Mouse (Mus musculus): Measurements from ENCODE around the gene Crim1. TPM values are rescaled to one million over a fixed set of nuclear protein-coding genes. Genes with fewer than 3 reads are reported as not detected.

Crim1 gene
- total RNA-seq, 2 experiments from 2014 or later: 5.0 to 6.6 TPM

- ATAC-seq (replicated peaks; ENCODE audit: low FRiP score, low TSS enrichment, poor library complexity, severe bottlenecking): 0 out of 2 replicates have a peak, but pooled peaks have one; percentile 22
Measured at GRCm38 (mm10) chr17:78207246-78207645, 7.2 kb downstream of the Crim1 start.

DNA sequence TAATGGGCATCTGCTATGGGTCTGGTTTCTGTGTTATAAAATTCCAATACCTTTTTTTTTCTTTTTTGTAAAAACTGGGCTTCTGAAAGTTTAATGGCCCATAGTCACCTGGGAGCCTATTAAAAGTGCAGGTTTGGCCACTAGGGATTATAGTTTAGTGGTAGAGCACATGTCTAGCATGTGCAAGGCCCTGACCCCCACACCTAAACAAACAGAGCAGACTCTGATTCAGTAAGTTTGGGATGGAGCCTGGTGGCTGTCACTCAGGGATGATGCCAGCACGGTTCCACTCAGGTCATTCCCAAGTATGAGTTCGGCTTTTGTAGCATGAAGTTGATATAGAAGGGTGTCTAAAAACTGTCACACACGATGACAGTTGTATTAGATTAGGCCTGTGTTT, 8.8 kb downstream of the Crim1 start:
- ATAC-seq (replicated peaks; ENCODE audit: low FRiP score, low TSS enrichment, poor library complexity, severe bottlenecking): no peak

DNA sequence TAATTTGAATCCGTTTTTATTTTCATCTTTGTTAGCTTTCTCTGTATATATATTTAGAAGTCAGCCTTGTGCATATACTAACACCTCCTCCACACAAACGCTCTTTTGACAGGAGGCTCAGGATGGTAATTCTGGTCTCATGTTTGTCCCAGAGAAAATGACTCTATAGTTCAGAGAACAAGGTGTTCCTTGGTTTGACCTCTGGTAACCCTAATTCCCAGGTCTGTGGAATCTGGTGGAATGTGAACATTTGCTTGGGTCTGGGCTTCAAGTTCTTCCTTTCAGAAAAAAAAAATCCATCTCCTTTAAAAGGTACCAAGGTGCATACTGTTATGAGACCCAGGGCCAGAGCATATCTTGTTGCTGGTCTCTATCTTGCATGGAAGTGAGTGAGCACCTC, 9.6 kb downstream of the Crim1 start:
- ATAC-seq (replicated peaks; ENCODE audit: low FRiP score, low TSS enrichment, poor library complexity, severe bottlenecking): no peak

DNA sequence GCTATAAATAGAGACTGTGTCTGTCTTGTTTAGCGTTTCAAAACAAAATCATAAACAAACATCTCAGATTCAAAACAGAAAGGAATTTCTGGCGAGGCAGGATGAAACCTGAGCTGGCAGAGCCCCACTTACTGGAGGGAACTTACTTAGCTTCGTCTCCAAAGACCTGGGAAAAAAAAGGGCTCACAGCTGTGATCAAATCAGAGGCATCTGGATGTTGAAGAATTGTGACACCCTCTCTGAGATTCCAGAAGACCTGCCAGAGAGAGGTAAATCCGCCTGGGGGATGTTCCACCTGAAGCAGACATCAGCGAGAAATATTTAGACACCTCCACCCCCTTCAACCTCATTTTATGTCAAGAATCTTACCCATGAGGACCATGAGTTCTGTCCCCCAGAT, 11.8 kb downstream of the Crim1 start:
- no peak for ATAC-seq (replicated peaks; ENCODE audit: low FRiP score, low TSS enrichment, poor library complexity, severe bottlenecking)

DNA sequence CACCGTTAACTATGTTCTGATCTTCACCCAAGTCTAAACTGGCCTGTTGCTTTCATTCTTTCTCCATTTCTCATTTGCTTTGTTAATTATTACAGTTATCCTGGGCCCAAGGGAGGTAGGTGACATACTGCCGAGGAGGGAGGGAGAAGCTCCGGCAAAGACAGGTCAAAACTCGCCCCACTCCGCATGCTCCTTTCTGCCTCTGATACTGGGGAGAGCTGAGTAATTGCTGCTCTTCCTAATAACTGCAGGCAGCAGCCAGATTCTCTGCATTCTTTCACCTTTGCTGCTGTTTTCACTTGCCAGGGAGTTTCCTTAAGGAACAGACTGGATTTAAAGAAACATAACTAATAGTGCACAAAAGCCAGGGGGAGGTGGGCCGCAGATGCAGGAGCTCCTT, 13.1 kb downstream of the Crim1 start:
- no peak for ATAC-seq (replicated peaks; ENCODE audit: low FRiP score, low TSS enrichment, poor library complexity, severe bottlenecking)

DNA sequence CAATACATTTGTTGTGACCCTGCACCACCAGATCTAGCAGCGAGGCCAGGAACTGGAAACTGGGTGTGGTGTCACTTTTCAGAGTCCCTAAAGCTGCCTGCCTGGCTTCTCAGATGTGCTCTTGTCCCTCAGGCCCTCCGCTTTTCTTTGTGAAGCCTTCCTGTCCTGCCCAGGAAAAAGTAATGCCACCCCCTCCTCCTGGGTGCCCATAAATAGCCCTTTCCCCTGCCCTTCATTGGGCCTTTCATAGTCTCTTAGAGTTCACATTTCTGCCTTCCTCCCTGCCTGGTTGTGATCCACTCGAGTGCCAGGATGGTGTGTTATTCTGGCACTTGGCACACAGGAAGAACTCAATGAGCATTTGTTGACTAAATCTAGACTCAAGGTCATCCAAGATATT, 16.5 kb downstream of the Crim1 start:
- no peak for ATAC-seq (replicated peaks; ENCODE audit: low FRiP score, low TSS enrichment, poor library complexity, severe bottlenecking)

DNA sequence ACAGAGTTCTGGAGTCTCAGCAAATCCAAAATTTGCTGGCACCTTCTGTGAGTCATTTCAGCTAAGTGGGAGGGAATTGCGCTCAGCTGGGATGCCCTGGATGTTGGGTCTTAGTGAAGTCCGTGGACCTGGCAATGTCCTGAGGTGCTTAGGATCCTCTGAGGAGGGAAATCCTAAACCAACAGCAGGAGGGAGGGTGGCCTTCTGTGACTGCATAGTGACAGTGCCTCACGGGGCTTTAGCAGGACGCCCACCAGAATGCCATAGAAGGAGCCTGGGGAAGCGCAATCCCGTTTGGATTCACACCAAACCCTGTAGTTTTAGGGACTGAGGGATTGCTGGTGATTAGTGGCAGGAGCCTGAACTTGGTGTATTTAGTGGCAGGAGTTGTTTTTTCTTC, 17.4 kb downstream of the Crim1 start:
- ATAC-seq (replicated peaks; ENCODE audit: low FRiP score, low TSS enrichment, poor library complexity, severe bottlenecking): no peak

DNA sequence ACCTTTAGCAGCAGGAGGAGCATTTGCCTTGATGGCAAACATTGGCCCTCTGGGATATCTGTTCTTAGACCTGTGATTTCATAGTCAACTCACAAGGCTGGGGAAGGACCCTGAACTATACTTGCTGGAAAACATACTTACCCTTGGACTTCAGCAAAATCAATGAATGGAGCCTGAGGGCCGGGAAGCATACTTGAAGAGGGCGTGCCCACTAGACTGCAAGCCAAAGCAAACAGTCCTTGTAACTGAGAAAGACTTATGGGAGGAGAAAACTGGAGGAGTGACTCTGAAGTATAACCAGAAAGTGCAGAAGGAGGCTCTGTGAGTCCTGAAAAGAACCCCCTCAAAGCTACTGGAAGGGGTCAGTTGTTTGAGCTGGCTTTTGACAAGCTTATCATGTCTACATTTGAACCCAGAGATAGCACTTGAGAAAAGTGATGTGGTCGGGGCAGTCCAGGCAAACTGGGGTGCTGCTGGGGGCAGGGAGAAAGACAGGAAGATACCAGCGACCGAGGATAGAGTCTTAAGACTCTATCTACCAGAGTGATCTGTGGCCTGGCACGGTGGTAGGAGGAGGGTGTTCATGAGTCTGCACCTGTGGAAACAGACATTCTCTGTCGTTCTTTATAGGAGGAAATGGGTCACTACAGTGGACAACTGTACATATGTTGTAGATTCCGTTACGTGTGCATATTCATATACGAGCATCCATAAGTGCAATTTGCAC, 18.6 kb downstream of the Crim1 start:
- peak; percentile 76 for ATAC-seq (replicated peaks; ENCODE audit: low FRiP score, low TSS enrichment, poor library complexity, severe bottlenecking)

GRCm38 (mm10) chr17:78221007-78221642, 21.1 kb downstream of the Crim1 start:
- ATAC-seq (replicated peaks; ENCODE audit: low FRiP score, low TSS enrichment, poor library complexity, severe bottlenecking): no peak

- no peak for ATAC-seq (replicated peaks; ENCODE audit: low FRiP score, low TSS enrichment, poor library complexity, severe bottlenecking)
Measured at GRCm38 (mm10) chr17:78221860-78222259, 21.8 kb downstream of the Crim1 start.

- no peak for ATAC-seq (replicated peaks; ENCODE audit: low FRiP score, low TSS enrichment, poor library complexity, severe bottlenecking)
Measured at GRCm38 (mm10) chr17:78223988-78224387, 23.9 kb downstream of the Crim1 start.

DNA sequence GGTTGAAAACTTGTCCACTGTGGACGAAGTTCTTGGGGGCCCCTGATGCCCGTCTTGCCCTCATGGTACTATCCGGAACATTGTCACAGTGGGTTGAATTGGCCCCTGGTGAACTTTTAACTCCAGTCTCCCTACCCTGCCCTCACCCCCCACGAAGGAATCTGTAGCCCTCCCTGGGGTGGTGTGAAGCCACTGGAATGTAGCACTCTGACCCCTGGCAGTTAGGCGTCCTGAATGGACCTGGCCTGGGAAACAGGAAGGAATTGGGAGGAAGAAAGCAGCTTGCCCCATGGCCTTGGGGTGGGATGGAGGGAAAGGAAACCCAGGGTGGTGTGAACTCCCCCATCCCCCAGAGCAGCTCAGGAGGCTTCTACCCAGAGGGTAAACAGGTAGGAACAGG, 25.5 kb downstream of the Crim1 start:
- ATAC-seq (replicated peaks; ENCODE audit: low FRiP score, low TSS enrichment, poor library complexity, severe bottlenecking): no peak

GRCm38 (mm10) chr17:78227211-78227610, 27.2 kb downstream of the Crim1 start:
- no peak for ATAC-seq (replicated peaks; ENCODE audit: low FRiP score, low TSS enrichment, poor library complexity, severe bottlenecking)

DNA sequence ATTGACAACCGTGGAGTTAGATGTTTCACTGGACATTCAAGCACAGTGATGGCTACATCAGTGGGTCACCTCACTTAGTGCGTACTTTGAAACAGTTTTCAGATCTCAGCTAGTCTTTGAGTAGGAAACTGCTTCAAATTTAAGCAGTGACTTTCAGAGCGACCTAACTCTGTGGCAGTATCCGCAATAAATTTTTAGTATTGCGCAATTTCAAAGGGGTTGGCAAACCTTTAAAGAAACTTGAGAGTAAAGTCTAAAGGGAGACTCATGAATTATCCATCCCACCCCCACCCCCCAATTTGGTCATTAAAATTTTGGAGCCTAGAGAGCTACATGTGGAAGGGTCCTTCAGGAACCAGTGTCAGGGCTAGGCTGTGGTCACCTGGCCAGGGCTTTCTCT, 31.5 kb downstream of the Crim1 start:
- no peak for ATAC-seq (replicated peaks; ENCODE audit: low FRiP score, low TSS enrichment, poor library complexity, severe bottlenecking)

DNA sequence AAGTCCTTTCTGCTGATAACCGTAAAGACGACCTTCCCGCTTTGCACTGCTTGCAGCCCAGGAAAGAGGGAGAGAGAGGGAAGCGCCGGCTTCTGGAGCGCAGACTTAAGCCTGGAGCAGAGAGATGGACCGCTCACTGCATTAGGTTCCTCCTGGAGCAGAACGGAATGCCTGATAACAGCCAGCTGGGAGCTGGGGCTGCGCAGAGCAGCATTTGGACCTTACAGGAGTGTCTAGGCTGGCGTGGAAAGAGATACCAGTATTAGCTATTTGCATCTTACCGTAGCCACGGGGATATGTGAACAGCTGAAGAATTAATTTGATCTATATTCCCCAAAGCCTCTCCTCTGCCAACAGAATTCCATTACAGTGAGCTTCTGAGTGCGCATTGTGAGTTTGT, 32.7 kb downstream of the Crim1 start:
- ATAC-seq (replicated peaks; ENCODE audit: low FRiP score, low TSS enrichment, poor library complexity, severe bottlenecking): no peak

- no peak for ATAC-seq (replicated peaks; ENCODE audit: low FRiP score, low TSS enrichment, poor library complexity, severe bottlenecking)
Measured at GRCm38 (mm10) chr17:78233873-78234272, 33.8 kb downstream of the Crim1 start.

GRCm38 (mm10) chr17:78236126-78236525, 36.1 kb downstream of the Crim1 start:
- ATAC-seq (replicated peaks; ENCODE audit: low FRiP score, low TSS enrichment, poor library complexity, severe bottlenecking): no peak

DNA sequence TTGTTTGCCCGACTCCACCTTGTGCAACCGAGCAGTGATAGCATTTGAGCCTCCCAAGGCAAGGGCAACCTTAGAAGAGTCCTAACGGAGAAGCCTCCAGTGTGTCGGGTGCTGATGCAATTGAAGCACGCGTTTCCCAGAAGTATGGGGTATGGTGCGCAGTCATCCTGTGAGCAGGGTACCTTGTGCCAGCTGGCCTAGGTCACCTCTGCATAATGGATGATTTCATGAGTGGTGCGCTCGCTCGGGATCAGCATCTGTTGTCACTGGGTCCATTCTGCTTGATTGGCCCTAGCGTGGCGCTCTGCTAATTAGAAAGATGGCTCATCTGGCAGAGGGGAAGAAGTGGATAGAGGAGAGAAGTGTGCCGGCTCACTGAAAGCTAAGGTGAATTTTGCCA, 37.9 kb downstream of the Crim1 start:
- ATAC-seq (replicated peaks; ENCODE audit: low FRiP score, low TSS enrichment, poor library complexity, severe bottlenecking): no peak

DNA sequence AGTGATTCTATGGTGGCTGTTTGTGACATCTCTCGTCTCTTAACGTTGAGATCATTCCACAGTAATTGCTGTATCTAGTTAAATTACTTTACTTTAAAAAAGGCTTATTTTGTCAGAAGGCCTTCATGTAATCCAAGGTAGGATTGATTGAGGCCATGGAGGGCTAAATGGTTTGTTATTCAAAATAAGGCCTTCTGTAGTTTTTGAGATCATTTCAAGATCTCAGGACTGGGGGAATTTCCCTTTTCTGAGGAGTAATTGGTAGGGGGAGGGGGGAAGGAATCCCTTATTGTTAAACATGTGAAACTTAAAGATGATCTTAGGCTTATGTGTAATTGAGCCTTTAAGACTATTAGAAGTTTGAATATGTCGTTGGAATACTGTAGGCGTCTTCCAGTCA, 40.1 kb downstream of the Crim1 start:
- no peak for ATAC-seq (replicated peaks; ENCODE audit: low FRiP score, low TSS enrichment, poor library complexity, severe bottlenecking)

DNA sequence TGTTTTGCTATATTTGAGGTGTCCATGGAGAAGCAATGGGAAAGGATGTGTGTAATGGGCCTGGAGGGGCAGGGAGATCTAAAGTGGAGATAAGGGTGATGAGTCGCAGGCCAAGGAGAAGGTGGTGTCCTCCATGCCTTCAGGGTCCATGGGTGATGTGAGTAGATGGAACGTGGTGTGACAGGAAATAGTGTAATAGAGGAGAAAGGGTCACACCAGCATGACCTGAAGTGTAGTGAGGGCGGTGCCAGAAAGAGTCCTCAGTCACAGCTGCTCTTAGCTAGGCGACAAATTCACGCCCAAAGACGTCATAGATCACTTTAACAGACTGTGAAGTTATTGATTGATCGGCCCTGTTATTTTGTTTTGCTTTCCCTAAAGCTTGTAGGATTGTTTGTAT, 41.2 kb downstream of the Crim1 start:
- no peak for ATAC-seq (replicated peaks; ENCODE audit: low FRiP score, low TSS enrichment, poor library complexity, severe bottlenecking)

DNA sequence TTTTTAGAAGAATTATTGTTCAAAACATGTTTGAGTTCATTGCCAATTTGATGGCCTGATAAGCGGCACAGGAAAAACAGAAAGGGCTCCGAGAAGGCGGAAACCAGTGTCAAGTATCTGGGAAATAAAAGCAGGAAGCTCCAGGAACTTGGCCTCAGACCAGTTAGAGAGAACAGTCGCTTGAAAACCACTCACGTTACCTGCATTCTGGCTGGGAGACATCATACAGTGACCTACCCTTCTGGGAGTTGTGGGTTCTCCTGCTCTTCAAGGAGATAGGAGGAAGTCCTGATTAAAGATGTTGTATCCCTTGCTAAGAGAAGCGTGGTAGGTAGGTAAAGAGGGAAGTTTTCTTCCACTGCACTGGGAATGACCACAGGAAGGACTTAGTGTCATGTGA, 44.7 kb downstream of the Crim1 start:
- no peak for ATAC-seq (replicated peaks; ENCODE audit: low FRiP score, low TSS enrichment, poor library complexity, severe bottlenecking)
